Mouse (Mus musculus): ENCODE measurements around the gene N4bp2l2. TPM values are rescaled to one million over a fixed set of nuclear protein-coding genes. Genes with fewer than 3 reads are reported as not detected.

N4bp2l2 gene
- polyA plus RNA-seq, 1 experiment from 2014 or later = 40.2 TPM

DNA sequence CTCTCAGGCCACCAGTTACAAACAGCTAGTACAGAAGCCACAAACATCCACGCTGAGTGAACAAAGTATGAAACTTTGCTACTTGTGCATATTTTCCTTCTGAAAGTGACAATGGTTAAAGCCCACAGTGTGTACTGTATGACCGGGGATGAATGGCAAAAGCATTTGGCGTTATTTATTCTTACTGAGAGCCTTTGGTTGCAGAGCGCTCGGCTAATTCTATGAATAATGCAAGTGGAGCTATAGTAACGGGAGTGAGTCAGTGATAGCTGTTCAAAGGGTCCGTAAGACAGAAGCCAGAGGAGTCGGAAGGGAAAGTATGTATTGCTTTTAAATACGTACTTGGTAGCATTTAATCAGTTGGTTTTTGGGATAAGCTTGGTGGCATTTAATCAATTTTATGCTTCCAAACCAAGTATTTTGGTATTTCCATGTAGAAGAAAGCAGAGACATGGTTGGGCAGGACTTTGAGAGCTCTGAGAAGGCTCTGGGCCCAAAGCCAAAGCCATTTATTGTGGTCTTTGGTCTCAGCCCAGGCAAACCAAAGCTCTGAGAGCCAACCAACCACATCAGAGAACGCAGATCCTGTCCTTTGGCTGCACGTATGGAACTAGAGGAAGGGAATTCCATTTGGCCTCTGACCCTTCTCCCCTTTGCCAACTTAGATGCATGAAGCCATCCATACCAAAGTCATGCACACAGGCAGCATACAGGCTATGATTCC lies 95.3 kb downstream of the N4bp2l2 start:
- Histone ChIP-seq H3K9ac (no peak overlapping the region), H3K36me3 (peaks cover 55% of the 10 kb centered on the region), H3K4me1 (no peaks in the 10 kb centered on the region; the same call in 1 of the 2 replicates), H3K27ac (no peak overlapping the region), H3K27me3 (no peaks in the 10 kb centered on the region), H3K4me3 (replicated peaks) (no peak overlapping the region), H3K9me3 (replicated peaks) (no peaks in the 10 kb centered on the region), H3K4me2 (no peak overlapping the region)
- ATAC-seq (replicated peaks; ENCODE audit: low FRiP score) = no peak
- 88% methylated on average over 11 of the region's 11 CpGs for WGBS

DNA sequence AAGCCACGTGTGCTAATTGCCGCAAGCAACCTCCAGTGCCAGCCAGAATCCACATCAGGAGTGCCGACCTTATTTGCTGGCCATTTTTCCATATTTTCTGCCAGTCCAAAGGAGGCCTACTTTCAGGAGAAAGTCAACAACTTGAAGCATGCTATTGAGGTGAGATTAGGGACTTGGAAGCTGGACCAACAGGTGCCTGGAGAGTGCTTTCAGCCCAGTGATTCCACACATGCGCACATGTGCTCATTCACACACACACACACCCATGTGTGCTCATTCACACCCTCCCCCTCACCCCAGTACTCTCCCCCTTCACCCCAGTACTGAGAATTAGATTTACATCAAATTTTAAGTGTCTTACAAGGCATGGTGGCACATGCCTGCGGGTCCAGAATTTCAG lies 99.0 kb downstream of the N4bp2l2 start:
- Histone ChIP-seq H3K9me3 (replicated peaks) (no peaks in the 10 kb centered on the region), H3K4me3 (replicated peaks) (no peak overlapping the region), H3K27me3 (no peaks in the 10 kb centered on the region), H3K4me2 (no peak overlapping the region), H3K27ac (no peak overlapping the region), H3K4me1 (no peaks in the 10 kb centered on the region), H3K36me3 (peaks cover 66% of the 10 kb centered on the region), H3K9ac (no peak overlapping the region)
- ATAC-seq (replicated peaks; ENCODE audit: low FRiP score) = no peak
- whole genome bisulfite sequencing = 87% methylated on average over 5 of the region's 5 CpGs

DNA sequence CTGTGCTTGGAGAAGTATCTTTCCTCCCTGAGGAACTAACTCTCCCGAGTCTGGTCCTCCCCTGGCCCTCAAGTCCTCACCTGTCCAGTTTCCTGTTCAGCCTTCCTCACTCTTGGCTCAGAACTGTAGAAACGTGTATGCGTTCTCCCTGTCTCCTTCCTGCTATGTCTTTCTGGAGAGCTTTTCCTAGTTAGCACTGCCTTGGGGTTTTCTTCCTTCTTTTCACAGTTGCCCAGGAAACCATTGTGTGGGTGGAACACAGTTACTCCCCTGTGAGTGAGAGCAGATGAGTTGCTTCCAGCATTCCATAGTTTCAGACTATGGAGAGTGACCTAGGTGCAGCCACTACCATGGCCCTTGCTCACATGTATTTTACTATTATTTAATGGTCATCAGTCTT lies 99.8 kb downstream of the N4bp2l2 start:
- Histone ChIP-seq H3K4me2 (no peak overlapping the region), H3K4me1 (no peaks in the 10 kb centered on the region), H3K9ac (no peak overlapping the region), H3K27me3 (no peaks in the 10 kb centered on the region), H3K4me3 (replicated peaks) (no peak overlapping the region), H3K9me3 (replicated peaks) (no peaks in the 10 kb centered on the region), H3K27ac (no peak overlapping the region), H3K36me3 (peaks cover 68% of the 10 kb centered on the region)
- 71% methylated on average over 3 of the region's 3 CpGs for WGBS
- no peak for ATAC-seq (replicated peaks; ENCODE audit: low FRiP score)

DNA sequence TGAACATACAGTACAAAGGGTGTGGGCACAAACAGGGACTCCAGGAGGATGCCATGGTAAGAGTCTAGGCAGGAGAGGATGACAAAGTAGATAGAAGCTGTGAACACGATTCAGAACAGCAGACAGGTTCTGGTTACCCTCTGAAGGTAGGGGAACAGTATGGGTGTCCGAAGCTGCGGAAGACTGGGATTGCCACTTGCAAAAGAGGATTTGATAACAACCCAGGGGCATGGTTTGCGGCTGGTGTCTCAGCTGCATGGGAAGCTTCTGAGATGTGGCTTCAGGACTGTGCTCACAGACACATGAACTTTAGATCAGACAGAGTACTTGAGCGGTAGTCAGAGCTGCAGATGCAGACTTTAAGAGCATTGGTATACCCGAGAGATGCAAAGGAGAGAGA lies 101.6 kb downstream of the N4bp2l2 start:
- Histone ChIP-seq H3K27ac (no peak overlapping the region), H3K27me3 (no peaks in the 10 kb centered on the region), H3K9me3 (replicated peaks) (no peaks in the 10 kb centered on the region), H3K4me2 (no peak overlapping the region), H3K4me3 (replicated peaks) (no peak overlapping the region), H3K4me1 (no peaks in the 10 kb centered on the region), H3K9ac (no peak overlapping the region), H3K36me3 (peaks cover 76% of the 10 kb centered on the region)
- ATAC-seq (replicated peaks; ENCODE audit: low FRiP score) = no peak
- WGBS = 98% methylated on average over 6 of the region's 6 CpGs

DNA sequence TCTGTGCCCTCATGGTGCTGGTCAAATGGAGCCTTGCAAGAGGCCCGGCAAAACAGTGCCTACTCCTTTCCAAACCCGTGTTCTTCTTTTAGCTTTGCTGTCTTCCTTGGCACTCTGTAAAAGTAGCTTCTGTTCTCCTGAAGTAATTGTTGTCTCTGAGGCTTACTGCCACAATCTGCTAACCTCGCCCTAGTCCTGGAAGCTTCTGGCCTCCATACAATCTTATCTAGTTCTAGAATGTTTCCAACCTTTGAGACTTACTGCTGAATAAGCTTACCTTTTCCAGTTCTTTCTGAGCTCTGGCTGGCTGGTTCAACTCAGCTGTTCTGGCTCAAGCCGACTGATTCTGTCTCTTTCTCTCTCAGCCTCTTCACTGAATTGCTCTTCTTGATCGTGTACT lies 104.2 kb downstream of the N4bp2l2 start:
- Histone ChIP-seq H3K27ac (no peak overlapping the region), H3K9ac (no peak overlapping the region), H3K27me3 (no peaks in the 10 kb centered on the region), H3K9me3 (replicated peaks) (no peaks in the 10 kb centered on the region), H3K4me3 (replicated peaks) (no peak overlapping the region), H3K4me1 (no peaks in the 10 kb centered on the region), H3K36me3 (peaks cover 80% of the 10 kb centered on the region), H3K4me2 (no peak overlapping the region)
- ATAC-seq (replicated peaks; ENCODE audit: low FRiP score) = no peak
- WGBS = 90% methylated on average over 5 of the region's 5 CpGs

DNA sequence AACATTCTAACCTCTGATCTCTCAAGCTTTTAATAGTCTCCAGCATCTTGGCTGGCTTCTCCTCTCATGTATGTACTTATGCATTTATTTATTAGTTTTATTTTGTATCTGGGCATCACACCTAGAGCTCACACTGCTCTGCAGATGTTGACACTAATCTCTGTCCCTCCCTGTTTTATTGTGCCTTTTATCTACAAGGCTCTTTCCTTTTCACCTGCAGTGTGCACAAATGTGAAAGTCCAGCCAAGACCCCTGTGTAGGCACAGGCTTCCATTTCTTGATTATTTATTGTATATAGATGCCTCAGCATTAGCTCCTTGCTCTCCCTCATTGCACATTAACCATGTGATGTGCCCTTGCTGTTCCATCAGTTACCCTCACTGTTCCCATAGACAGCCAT lies 104.6 kb downstream of the N4bp2l2 start:
- H3K4me2 ChIP-seq = no peak overlapping the region
- no peaks in the 10 kb centered on the region for H3K4me1 ChIP-seq
- no peaks in the 10 kb centered on the region for H3K27me3 ChIP-seq
- H3K36me3 ChIP-seq = peaks cover 78% of the 10 kb centered on the region
- H3K4me3 ChIP-seq (replicated peaks) = no peak overlapping the region
- H3K27ac ChIP-seq = no peak overlapping the region
- H3K9me3 ChIP-seq (replicated peaks) = no peaks in the 10 kb centered on the region
- no peak overlapping the region for H3K9ac ChIP-seq
- no peak for ATAC-seq (replicated peaks; ENCODE audit: low FRiP score)

DNA sequence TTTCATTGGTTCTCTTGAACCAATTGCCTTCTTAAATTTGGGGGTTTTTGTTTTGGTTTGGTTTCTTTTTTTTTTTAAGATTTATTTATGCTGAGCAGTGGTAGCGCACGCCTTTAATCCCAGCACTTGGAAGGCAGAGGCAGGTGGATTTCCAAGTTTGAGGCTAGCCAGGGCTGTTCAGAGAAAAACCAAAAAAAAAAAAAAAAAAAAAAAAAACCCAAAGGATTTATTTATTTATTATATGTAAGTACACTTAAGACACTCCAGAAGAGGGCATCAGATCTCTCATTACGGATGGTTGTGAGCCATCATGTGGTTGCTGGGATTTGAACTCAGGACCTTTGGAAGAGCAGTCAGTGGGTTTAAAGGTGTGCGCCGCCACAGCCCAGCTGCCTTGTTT lies 105.1 kb downstream of the N4bp2l2 start:
- Histone ChIP-seq H3K9me3 (replicated peaks) (no peaks in the 10 kb centered on the region), H3K4me1 (no peaks in the 10 kb centered on the region), H3K27ac (no peak overlapping the region), H3K27me3 (no peaks in the 10 kb centered on the region), H3K4me2 (no peak overlapping the region), H3K36me3 (peaks cover 79% of the 10 kb centered on the region), H3K9ac (no peak overlapping the region), H3K4me3 (replicated peaks) (no peak overlapping the region)
- no peak for ATAC-seq (replicated peaks; ENCODE audit: low FRiP score)
- 95% methylated on average over 5 of the region's 5 CpGs for WGBS

DNA sequence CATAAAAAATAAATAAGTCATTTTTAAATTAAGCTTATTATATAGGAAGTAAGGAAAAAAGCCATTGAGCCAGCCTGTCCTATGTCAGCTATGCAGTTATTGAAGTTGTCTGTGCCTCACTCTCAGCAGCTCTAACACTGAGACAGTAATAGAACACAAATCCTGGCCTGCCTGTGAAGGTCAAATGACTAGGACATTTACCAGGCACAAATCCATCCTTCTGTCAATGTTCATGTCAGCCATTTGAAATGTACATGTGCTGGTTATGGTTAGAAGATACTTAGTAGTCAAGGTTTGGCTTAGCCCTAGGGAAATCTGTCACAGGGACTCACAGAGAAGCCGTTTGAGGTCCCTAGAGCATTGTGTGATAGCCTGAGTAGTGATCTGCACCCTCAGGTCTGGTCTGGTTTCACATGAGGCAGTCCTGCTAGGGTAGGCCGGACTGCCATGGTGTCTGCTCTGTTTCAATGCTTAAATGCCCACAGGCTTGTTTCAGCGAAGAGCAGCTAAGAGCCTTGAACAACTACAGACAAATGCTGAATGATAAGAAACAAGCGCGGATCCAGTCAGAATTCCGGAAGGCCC lies 106.4 kb downstream of the N4bp2l2 start:
- no peaks in the 10 kb centered on the region for H3K9me3 ChIP-seq (replicated peaks)
- 96% methylated on average over 6 of the region's 6 CpGs for WGBS
- no peak for ATAC-seq (replicated peaks; ENCODE audit: low FRiP score)
- no peak overlapping the region for H3K4me3 ChIP-seq (replicated peaks)
- peaks cover 85% of the 10 kb centered on the region for H3K36me3 ChIP-seq
- H3K9ac ChIP-seq = no peak overlapping the region
- H3K27me3 ChIP-seq = no peaks in the 10 kb centered on the region
- H3K4me2 ChIP-seq = no peak overlapping the region
- H3K4me1 ChIP-seq = no peaks in the 10 kb centered on the region
- H3K27ac ChIP-seq = no peak overlapping the region

Other genes starting within 250 kb of the N4bp2l2 start
- gene Zar1l, start 148.0 kb downstream of the N4bp2l2 start, polyA plus RNA-seq (2015; fragmentation: Nextera tagmentation; extraction: Ambion mirVana) = not detected in 2 replicates
- 24.0 and 27.4 TPM in 2 replicates for gene Brca2, start 143.6 kb downstream of the N4bp2l2 start, polyA plus RNA-seq (2015; fragmentation: Nextera tagmentation; extraction: Ambion mirVana)
- gene N4bp2l1, start 69.0 kb downstream of the N4bp2l2 start, polyA plus RNA-seq (2015; fragmentation: Nextera tagmentation; extraction: Ambion mirVana) = 4.5 and 5.9 TPM in 2 replicates
- gene Pds5b, start 7.6 kb upstream of the N4bp2l2 start, polyA plus RNA-seq (2015; fragmentation: Nextera tagmentation; extraction: Ambion mirVana) = 32.8 and 33.8 TPM in 2 replicates

Measured in kidney, embryonic 15.5 days (tissue).